In genomic region chr2:180701767-180702621, GRCm38 (mm10) we compare ENCODE assay signal across 8 mouse cellular contexts. TPM values are rescaled to one million over a fixed set of nuclear protein-coding genes. Genes with fewer than 3 reads are reported as not detected.
DNase-seq lines count a peak whose midpoint lies in the region; ATAC-seq and TF ChIP-seq lines count a peak whose summit lies in the region.

No protein-coding gene starts in this region.

- no peak for TF ChIP-seq POLR2A in ES-Bruce4 (IDR thresholded peaks at IDR 0.05; ENCODE audit: insufficient read depth, low read length)

- no peak for TF ChIP-seq EP300 in ES-Bruce4 (IDR thresholded peaks at IDR 0.05; ENCODE audit: insufficient read depth, low read depth, low read length)
- peak; percentile 8; the same call in 1 of the 2 replicates for TF ChIP-seq EP300 in liver, postnatal 0 days (IDR thresholded peaks at IDR 0.05; ENCODE audit: low read depth)

- peaks cover 31% of the 10 kb centered on the region for H3K36me3 ChIP-seq in ES-Bruce4 (ENCODE audit: control insufficient read depth, insufficient read depth, low read length, poor library complexity, severe bottlenecking)
- H3K36me3 ChIP-seq in forebrain, embryonic 14.5 days (ENCODE audit: control insufficient read depth, insufficient read depth, low read length) = peaks cover 4% of the 10 kb centered on the region; the same call in 1 of the 2 replicates
- 0 out of 2 replicates have a peak, but pooled peaks cover 4% of the 10 kb centered on the region for H3K36me3 ChIP-seq in liver, postnatal 0 days (replicated peaks; ENCODE audit: insufficient read depth, low read length)
- H3K36me3 ChIP-seq in neural tube, embryonic 13.5 days = no peaks in the 10 kb centered on the region

- no peak for TF ChIP-seq CTCF in ES-Bruce4 (IDR thresholded peaks at IDR 0.05; ENCODE audit: low read depth, low read length)
- TF ChIP-seq CTCF in liver, postnatal 0 days (IDR thresholded peaks at IDR 0.05; ENCODE audit: low read depth) = peak; percentile 16

- H3K27me3 ChIP-seq in ES-Bruce4 (ENCODE audit: control insufficient read depth, insufficient read depth, low read length, poor library complexity, severe bottlenecking) = no peaks in the 10 kb centered on the region
- H3K27me3 ChIP-seq in forebrain, embryonic 14.5 days (replicated peaks; ENCODE audit: control insufficient read depth, insufficient read depth, low read length) = no peaks in the 10 kb centered on the region
- H3K27me3 ChIP-seq in liver, postnatal 0 days (ENCODE audit: insufficient read depth, low read length) = no peaks in the 10 kb centered on the region
- H3K27me3 ChIP-seq in neural tube, embryonic 13.5 days = no peaks in the 10 kb centered on the region

- H3K9me3 ChIP-seq in ES-Bruce4 (replicated peaks; ENCODE audit: control insufficient read depth, insufficient read depth, low read length, poor library complexity, severe bottlenecking) = no peaks in the 10 kb centered on the region
- no peaks in the 10 kb centered on the region for H3K9me3 ChIP-seq in forebrain, embryonic 14.5 days (replicated peaks; ENCODE audit: control insufficient read depth, low read length)
- no peaks in the 10 kb centered on the region for H3K9me3 ChIP-seq in liver, postnatal 0 days (ENCODE audit: low read length)
- H3K9me3 ChIP-seq in neural tube, embryonic 13.5 days = no peaks in the 10 kb centered on the region

- H3K4me2 ChIP-seq in forebrain, embryonic 14.5 days (ENCODE audit: low read length) = peak overlapping the region; percentile 86
- peak overlapping the region; percentile 93 for H3K4me2 ChIP-seq in liver, postnatal 0 days (ENCODE audit: low read depth, low read length)
- H3K4me2 ChIP-seq in neural tube, embryonic 13.5 days = peak overlapping the region; percentile 97

- intact Hi-C loops in heart, postnatal 14 days (cut with DNase I) = no loop called here

- H3K9ac ChIP-seq in ES-Bruce4 (ENCODE audit: low read depth, poor library complexity, severe bottlenecking) = peak overlapping the region; percentile 97
- H3K9ac ChIP-seq in forebrain, embryonic 14.5 days (ENCODE audit: low read length) = peak overlapping the region; percentile 90
- peak overlapping the region; percentile 93 for H3K9ac ChIP-seq in liver, postnatal 0 days (replicated peaks)
- H3K9ac ChIP-seq in neural tube, embryonic 13.5 days = peak overlapping the region; percentile 99

- H3K4me1 ChIP-seq in ES-Bruce4 (ENCODE audit: control insufficient read depth, insufficient read depth, low read length) = peaks cover 6% of the 10 kb centered on the region
- peaks cover 21% of the 10 kb centered on the region for H3K4me1 ChIP-seq in forebrain, embryonic 14.5 days (ENCODE audit: control insufficient read depth, insufficient read depth, low read length)
- H3K4me1 ChIP-seq in liver, postnatal 0 days (ENCODE audit: insufficient read depth) = peaks cover 60% of the 10 kb centered on the region
- H3K4me1 ChIP-seq in neural tube, embryonic 13.5 days (replicated peaks) = peaks cover 44% of the 10 kb centered on the region

- H3K4me3 ChIP-seq in ES-Bruce4 (ENCODE audit: low read depth, low read length) = peak overlapping the region; percentile 61
- H3K4me3 ChIP-seq in forebrain, embryonic 14.5 days (ENCODE audit: low read depth, low read length) = peak overlapping the region; percentile 62
- peak overlapping the region; percentile 81 for H3K4me3 ChIP-seq in liver, postnatal 0 days (ENCODE audit: low read depth, low read length)
- peak overlapping the region; percentile 93 for H3K4me3 ChIP-seq in neural tube, embryonic 13.5 days

- under 1% methylated on average over 66 of the region's 66 CpGs for WGBS in forebrain, embryonic 14.5 days
- WGBS in liver, postnatal 0 days (ENCODE audit: insufficient replicate concordance) = under 1% methylated on average over 66 of the region's 66 CpGs
- WGBS in neural tube, embryonic 13.5 days = under 1% methylated on average over 66 of the region's 66 CpGs

- peak; percentile 90 for DNase-seq in cerebellum, adult 11 months
- DNase-seq in forebrain, embryonic 14.5 days (ENCODE audit: low spot score) = peak; percentile 96
- peak; percentile 94 for DNase-seq in heart, postnatal 14 days
- DNase-seq in layer of hippocampus, adult 11-12 months (ENCODE audit: low spot score) = peak; percentile 90
- DNase-seq in liver, postnatal 0 days = peak; percentile 93
- DNase-seq in telencephalon, adult 2 months (ENCODE audit: low read depth, low spot score) = peak; percentile 88

- ATAC-seq in forebrain, embryonic 14.5 days = peak; percentile 96
- ATAC-seq in liver, postnatal 0 days = peak; percentile 85
- ATAC-seq in neural tube, embryonic 13.5 days (ENCODE audit: low read depth) = peak; percentile 97

- peak overlapping the region; percentile 91 for H3K27ac ChIP-seq in ES-Bruce4 (ENCODE audit: insufficient read depth, low read length)
- H3K27ac ChIP-seq in forebrain, embryonic 14.5 days (ENCODE audit: low read depth, low read length) = peak overlapping the region; percentile 94
- H3K27ac ChIP-seq in liver, postnatal 0 days (ENCODE audit: low read depth) = peak overlapping the region; percentile 99
- H3K27ac ChIP-seq in neural tube, embryonic 13.5 days (replicated peaks) = peak overlapping the region; percentile 96

RNA-seq across cellular contexts. Expression of gene Dido1, which starts 7.8 kb away (rescaled TPM):
- 62.5 and 67.8 TPM in 2 replicates for polyA plus RNA-seq in ES-Bruce4 (2011; ENCODE audit: insufficient read depth, insufficient read length, low read depth, missing spikeins)
- 21.0 and 30.8 TPM in 2 replicates for polyA plus RNA-seq in forebrain, embryonic 14.5 days (2014; fragmentation: Nextera tagmentation; extraction: Ambion mirVana)
- total RNA-seq in heart, postnatal 14 days (2021) = 10 to 100 TPM; 39.0 to 39.7 TPM
- 6.5 and 8.7 TPM in 2 replicates for polyA plus RNA-seq in liver, postnatal 0 days (2015; fragmentation: Nextera tagmentation; extraction: Ambion mirVana)
- polyA plus RNA-seq in neural tube, embryonic 13.5 days (2015; fragmentation: Nextera tagmentation; extraction: Ambion mirVana) = 21.8 and 24.1 TPM in 2 replicates

RNA-seq across cellular contexts. Expression of gene Gid8, which starts 7.9 kb away (rescaled TPM):
- 78.5 and 81.4 TPM in 2 replicates for polyA plus RNA-seq in ES-Bruce4 (2011; ENCODE audit: insufficient read depth, insufficient read length, low read depth, missing spikeins)
- polyA plus RNA-seq in forebrain, embryonic 14.5 days (2014; fragmentation: Nextera tagmentation; extraction: Ambion mirVana) = 56.3 and 60.4 TPM in 2 replicates
- 10 to 100 TPM; 64.7 to 69.6 TPM for total RNA-seq in heart, postnatal 14 days (2021)
- 68.2 and 71.3 TPM in 2 replicates for polyA plus RNA-seq in liver, postnatal 0 days (2015; fragmentation: Nextera tagmentation; extraction: Ambion mirVana)
- 55.6 and 59.1 TPM in 2 replicates for polyA plus RNA-seq in neural tube, embryonic 13.5 days (2015; fragmentation: Nextera tagmentation; extraction: Ambion mirVana)

RNA-seq across cellular contexts. Expression of gene Slc17a9, which starts 23.1 kb away (rescaled TPM):
- polyA plus RNA-seq in ES-Bruce4 (2011; ENCODE audit: insufficient read depth, insufficient read length, low read depth, missing spikeins) = 20.2 and 22.6 TPM in 2 replicates
- 0.25 TPM in 1 of 2 replicates, not detected in the other for polyA plus RNA-seq in forebrain, embryonic 14.5 days (2014; fragmentation: Nextera tagmentation; extraction: Ambion mirVana)
- under 1 TPM; 0.34 to 0.57 TPM for total RNA-seq in heart, postnatal 14 days (2021)
- polyA plus RNA-seq in liver, postnatal 0 days (2015; fragmentation: Nextera tagmentation; extraction: Ambion mirVana) = 5.2 and 6.0 TPM in 2 replicates
- 0.21 and 0.35 TPM in 2 replicates for polyA plus RNA-seq in neural tube, embryonic 13.5 days (2015; fragmentation: Nextera tagmentation; extraction: Ambion mirVana)

RNA-seq across cellular contexts. Expression of gene Tcfl5, which starts 59.5 kb away (rescaled TPM):
- 34.4 and 37.5 TPM in 2 replicates for polyA plus RNA-seq in ES-Bruce4 (2011; ENCODE audit: insufficient read depth, insufficient read length, low read depth, missing spikeins)
- polyA plus RNA-seq in forebrain, embryonic 14.5 days (2014; fragmentation: Nextera tagmentation; extraction: Ambion mirVana) = 0.15 and 0.35 TPM in 2 replicates
- under 1 TPM in 1 of 2 experiments, not detected in 1; 0.12 TPM for total RNA-seq in heart, postnatal 14 days (2021)
- polyA plus RNA-seq in liver, postnatal 0 days (2015; fragmentation: Nextera tagmentation; extraction: Ambion mirVana) = not detected in 2 replicates
- 0.40 and 0.55 TPM in 2 replicates for polyA plus RNA-seq in neural tube, embryonic 13.5 days (2015; fragmentation: Nextera tagmentation; extraction: Ambion mirVana)

Comparison
In these comparisons a context has a peak if more than half of its experiments do, and no peak if none do; other contexts are left out.
1. Peak in every context shown above with its lines: DNase-seq, ATAC-seq, H3K4me3 ChIP-seq and H3K27ac ChIP-seq.